Mouse (Mus musculus): ENCODE data around the gene E130208F15Rik. TPM values are rescaled to one million over a fixed set of nuclear protein-coding genes. Genes with fewer than 3 reads are reported as not detected.

The E130208F15Rik gene
- polyA plus RNA-seq, 1 experiment from 2014 or later: not detected

- ATAC-seq (ENCODE audit: low read depth): no peak
- no peak overlapping the region for H3K4me3 ChIP-seq
- peaks cover 26% of the 10 kb centered on the region for H3K4me1 ChIP-seq (replicated peaks)
- no peaks in the 10 kb centered on the region for H3K9me3 ChIP-seq
- peaks cover 30% of the 10 kb centered on the region for H3K27me3 ChIP-seq
- no peaks in the 10 kb centered on the region for H3K36me3 ChIP-seq
- H3K27ac ChIP-seq (replicated peaks): no peak overlapping the region
- H3K9ac ChIP-seq: no peak overlapping the region
- no peak overlapping the region for H3K4me2 ChIP-seq
- WGBS: 46% methylated on average over 2 of the region's 2 CpGs
Measured at GRCm38 (mm10) chr7:30325364-30325763, 3.8 kb downstream of the E130208F15Rik start.

DNA sequence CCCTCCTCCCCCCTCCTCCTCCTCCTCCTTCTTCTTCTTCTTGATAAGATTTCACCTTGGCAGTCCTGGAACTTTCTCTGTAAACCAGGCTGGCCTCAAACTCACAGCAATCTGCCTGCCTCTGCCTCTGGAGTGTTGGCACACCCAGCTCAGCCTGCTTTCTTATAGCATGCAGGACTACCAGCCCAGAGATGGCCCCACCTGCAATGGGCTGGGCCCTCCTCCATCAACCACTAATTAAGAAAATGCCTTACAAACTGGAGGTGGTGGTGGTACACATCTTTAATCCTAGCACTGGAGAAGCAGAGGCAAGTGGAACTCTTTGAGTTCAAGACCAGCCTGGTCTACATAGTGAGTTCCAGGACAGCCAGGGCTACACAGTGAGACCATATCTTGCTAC is 4.9 kb downstream of the E130208F15Rik start:
- H3K9ac ChIP-seq: no peak overlapping the region
- no peak overlapping the region for H3K27ac ChIP-seq (replicated peaks)
- H3K4me2 ChIP-seq: no peak overlapping the region
- no peaks in the 10 kb centered on the region for H3K36me3 ChIP-seq
- H3K9me3 ChIP-seq: no peaks in the 10 kb centered on the region
- H3K4me3 ChIP-seq: no peak overlapping the region
- no peak for ATAC-seq (ENCODE audit: low read depth)
- H3K4me1 ChIP-seq (replicated peaks): peaks cover 20% of the 10 kb centered on the region
- H3K27me3 ChIP-seq: peaks cover 30% of the 10 kb centered on the region

GRCm38 (mm10) chr7:30327140-30327539 is 5.6 kb downstream of the E130208F15Rik start:
- H3K9ac ChIP-seq: no peak overlapping the region

GRCm38 (mm10) chr7:30328379-30328778 is 6.8 kb downstream of the E130208F15Rik start:
- Histone ChIP-seq H3K4me2 (no peak overlapping the region), H3K4me1 (replicated peaks) (peaks cover 29% of the 10 kb centered on the region)
- 25% methylated on average over 10 of the region's 10 CpGs for WGBS

More at GRCm38 (mm10) chr7:30327140-30327539, 5.6 kb downstream of the E130208F15Rik start:
- H3K4me1 ChIP-seq (replicated peaks): peaks cover 24% of the 10 kb centered on the region
- no peak overlapping the region for H3K4me2 ChIP-seq
- no peak overlapping the region for H3K27ac ChIP-seq (replicated peaks)
- WGBS: 46% methylated on average over 15 of the region's 15 CpGs
- H3K27me3 ChIP-seq: peaks cover 30% of the 10 kb centered on the region
- no peaks in the 10 kb centered on the region for H3K9me3 ChIP-seq
- no peak overlapping the region for H3K4me3 ChIP-seq
- no peaks in the 10 kb centered on the region for H3K36me3 ChIP-seq
- no peak for ATAC-seq (ENCODE audit: low read depth)

DNA sequence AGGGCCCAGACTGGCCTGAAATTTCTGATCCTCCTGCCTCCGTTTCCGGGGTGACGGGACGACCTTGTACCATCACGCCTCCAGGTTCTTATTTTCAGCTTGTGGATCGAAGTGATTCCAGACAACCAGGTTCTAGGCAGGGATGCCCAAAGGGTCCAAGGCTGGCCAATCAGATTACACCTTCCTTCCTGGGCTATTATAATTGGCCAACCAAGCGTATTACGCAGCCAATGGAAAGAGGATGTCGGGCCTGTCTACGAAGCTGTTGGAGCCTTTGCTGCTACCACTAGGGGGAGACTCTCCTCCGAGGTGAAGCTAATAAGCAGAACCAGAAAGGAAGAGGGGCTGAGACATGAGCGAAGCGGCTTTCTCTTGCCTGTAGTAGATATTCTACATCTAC is 10.3 kb downstream of the E130208F15Rik start:
- peak overlapping the region; percentile 20 for H3K4me3 ChIP-seq
- peak; percentile 91 for ATAC-seq (ENCODE audit: low read depth)
- 0 out of 2 replicates have a peak overlapping the region, but pooled peaks have one; percentile 32 for H3K9ac ChIP-seq

More at GRCm38 (mm10) chr7:30328379-30328778, 6.8 kb downstream of the E130208F15Rik start:
- no peak for ATAC-seq (ENCODE audit: low read depth)
- H3K27me3 ChIP-seq: peaks cover 30% of the 10 kb centered on the region
- H3K9ac ChIP-seq: no peak overlapping the region
- H3K27ac ChIP-seq (replicated peaks): no peak overlapping the region
- no peak overlapping the region for H3K4me3 ChIP-seq
- H3K9me3 ChIP-seq: no peaks in the 10 kb centered on the region
- H3K36me3 ChIP-seq: no peaks in the 10 kb centered on the region

DNA sequence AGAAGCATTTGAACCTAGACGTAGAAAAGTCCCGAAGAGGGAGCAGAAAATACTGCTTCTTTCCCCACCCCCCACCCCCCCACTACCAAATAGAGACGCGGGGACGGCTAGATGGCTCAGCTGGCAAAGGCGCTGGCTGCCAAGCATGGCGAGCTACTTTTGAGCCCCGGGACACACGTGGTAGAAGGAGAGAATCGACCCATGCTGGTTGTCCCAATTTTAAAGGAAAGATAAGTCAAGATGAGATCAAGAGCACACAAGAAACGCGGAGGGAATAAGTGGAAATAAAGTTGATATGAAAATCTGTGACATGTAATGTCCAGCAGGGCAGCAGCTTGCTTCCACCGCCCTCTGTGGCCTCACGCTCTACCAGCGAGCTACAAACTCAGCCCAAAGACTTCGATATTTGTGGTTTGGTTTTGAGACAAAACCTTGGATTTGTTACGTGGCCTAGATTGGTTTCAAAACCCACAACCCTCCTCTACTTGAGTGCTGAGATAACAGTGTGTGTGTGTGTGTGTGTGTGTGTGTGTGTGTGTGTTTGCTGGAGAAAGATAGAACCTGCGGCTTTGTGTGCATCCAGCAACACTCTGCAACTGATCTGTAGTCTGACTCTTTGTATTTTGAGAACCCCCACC is 11.2 kb downstream of the E130208F15Rik start:
- H3K9me3 ChIP-seq: no peaks in the 10 kb centered on the region
- no peak overlapping the region; the same call in 1 of the 2 replicates for H3K4me3 ChIP-seq
- H3K4me1 ChIP-seq (replicated peaks): peaks cover 44% of the 10 kb centered on the region
- H3K4me2 ChIP-seq: peak overlapping the region; percentile 53
- 64% methylated on average over 18 of the region's 18 CpGs for WGBS
- no peaks in the 10 kb centered on the region for H3K36me3 ChIP-seq
- no peak for ATAC-seq (ENCODE audit: low read depth)
- no peak overlapping the region for H3K27ac ChIP-seq (replicated peaks)
- peaks cover 43% of the 10 kb centered on the region for H3K27me3 ChIP-seq
- no peak overlapping the region for H3K9ac ChIP-seq

More for the DNA sequence above, 10.3 kb downstream of the E130208F15Rik start:
- Histone ChIP-seq H3K4me2 (peak overlapping the region; percentile 53), H3K36me3 (no peaks in the 10 kb centered on the region), H3K27ac (replicated peaks) (peak overlapping the region; percentile 72), H3K9me3 (no peaks in the 10 kb centered on the region), H3K27me3 (peaks cover 51% of the 10 kb centered on the region), H3K4me1 (replicated peaks) (peaks cover 49% of the 10 kb centered on the region)
- 5% methylated on average over 13 of the region's 13 CpGs for WGBS

- Histone ChIP-seq H3K27ac (replicated peaks) (peak overlapping the region; percentile 59), H3K4me1 (replicated peaks) (peaks cover 44% of the 10 kb centered on the region), H3K4me2 (no peak overlapping the region), H3K4me3 (no peak overlapping the region), H3K36me3 (no peaks in the 10 kb centered on the region), H3K27me3 (peaks cover 38% of the 10 kb centered on the region), H3K9me3 (no peaks in the 10 kb centered on the region), H3K9ac (no peak overlapping the region)
- peak; percentile 66 for ATAC-seq (ENCODE audit: low read depth)
- WGBS: 37% methylated on average over 4 of the region's 4 CpGs
Measured at GRCm38 (mm10) chr7:30333436-30333835, 11.9 kb downstream of the E130208F15Rik start.

GRCm38 (mm10) chr7:30334563-30334962 is 13.0 kb downstream of the E130208F15Rik start:
- H3K36me3 ChIP-seq: no peaks in the 10 kb centered on the region
- H3K27ac ChIP-seq (replicated peaks): no peak overlapping the region
- H3K27me3 ChIP-seq: peaks cover 41% of the 10 kb centered on the region
- WGBS: 63% methylated on average over 5 of the region's 5 CpGs
- H3K4me2 ChIP-seq: no peak overlapping the region
- H3K4me1 ChIP-seq (replicated peaks): peaks cover 44% of the 10 kb centered on the region
- no peak overlapping the region for H3K9ac ChIP-seq
- no peak overlapping the region for H3K4me3 ChIP-seq
- H3K9me3 ChIP-seq: no peaks in the 10 kb centered on the region
- ATAC-seq (ENCODE audit: low read depth): no peak

- no peaks in the 10 kb centered on the region for H3K36me3 ChIP-seq
- no peak overlapping the region for H3K4me2 ChIP-seq
- H3K9me3 ChIP-seq: no peaks in the 10 kb centered on the region
- H3K27ac ChIP-seq (replicated peaks): no peak overlapping the region
- no peak overlapping the region for H3K4me3 ChIP-seq
- H3K4me1 ChIP-seq (replicated peaks): peaks cover 44% of the 10 kb centered on the region
- H3K27me3 ChIP-seq: peaks cover 39% of the 10 kb centered on the region
- 77% methylated on average over 6 of the region's 6 CpGs for WGBS
- no peak for ATAC-seq (ENCODE audit: low read depth)
- H3K9ac ChIP-seq: no peak overlapping the region
Measured at GRCm38 (mm10) chr7:30335688-30336087, 14.1 kb downstream of the E130208F15Rik start.

DNA sequence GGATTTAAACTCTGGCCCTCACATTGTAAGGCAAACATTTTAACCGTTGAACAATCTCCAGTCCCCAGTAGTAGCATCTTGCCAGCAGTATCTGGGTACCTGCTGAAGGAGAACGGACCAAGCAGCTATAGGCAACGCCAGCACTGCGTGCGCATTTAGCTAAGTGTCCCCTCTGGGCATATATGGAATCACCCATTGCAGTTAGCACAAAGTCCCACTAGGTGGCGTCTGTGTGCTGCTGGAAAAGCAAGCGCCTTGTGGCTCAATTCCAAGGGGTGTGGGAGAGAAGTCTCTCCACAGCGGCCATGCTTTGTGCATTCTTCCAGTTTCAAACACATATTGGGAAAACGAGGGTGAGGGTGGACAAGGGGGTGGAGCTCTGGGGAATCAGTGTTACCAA is 14.8 kb downstream of the E130208F15Rik start:
- Histone ChIP-seq H3K27ac (replicated peaks) (no peak overlapping the region), H3K9ac (no peak overlapping the region), H3K9me3 (no peaks in the 10 kb centered on the region), H3K36me3 (no peaks in the 10 kb centered on the region), H3K27me3 (peaks cover 39% of the 10 kb centered on the region), H3K4me1 (replicated peaks) (peaks cover 39% of the 10 kb centered on the region), H3K4me2 (peak overlapping the region; percentile 9; the same call in 1 of the 2 replicates), H3K4me3 (no peak overlapping the region)
- 3% methylated on average over 9 of the region's 9 CpGs for WGBS
- ATAC-seq (ENCODE audit: low read depth): 0 out of 2 replicates have a peak, but pooled peaks have one; percentile 10

GRCm38 (mm10) chr7:30339432-30340109 is 18.0 kb downstream of the E130208F15Rik start:
- peaks cover 39% of the 10 kb centered on the region for H3K27me3 ChIP-seq
- ATAC-seq (ENCODE audit: low read depth): no peak

DNA sequence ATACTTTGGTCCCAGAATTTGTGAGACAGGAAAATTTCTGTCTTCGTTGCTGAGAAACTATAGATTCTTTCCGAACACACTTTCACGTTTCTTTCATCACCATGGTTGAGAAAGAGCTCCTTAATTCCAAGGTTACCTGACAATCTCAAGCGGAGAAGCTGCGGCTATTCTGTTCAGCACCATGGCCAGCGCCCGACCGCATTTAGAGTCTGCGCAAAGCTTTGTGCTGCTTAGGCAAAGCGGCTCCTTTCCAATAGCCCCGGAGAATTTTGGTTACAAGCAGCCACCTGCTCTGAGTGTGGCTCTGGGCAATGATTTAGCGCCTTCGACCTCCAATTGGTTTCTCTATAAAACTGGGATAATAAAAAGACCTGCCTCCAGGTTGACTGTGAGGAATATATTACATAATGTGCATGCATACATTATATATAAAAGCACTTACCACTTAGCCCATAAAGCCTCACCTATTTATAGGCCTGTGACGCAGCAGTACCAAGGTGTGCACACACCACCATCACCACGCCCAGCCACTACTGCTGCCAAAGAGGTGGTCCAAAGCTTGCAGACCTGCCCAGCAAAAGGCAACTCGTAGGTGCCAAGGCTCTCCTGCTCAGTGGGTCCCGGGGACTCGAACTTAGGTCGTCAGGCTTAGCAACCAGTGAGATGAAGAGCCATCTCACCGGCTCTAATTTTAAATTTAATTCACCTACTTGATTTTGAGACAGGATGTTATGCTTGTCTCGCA is 25.3 kb downstream of the E130208F15Rik start:
- H3K4me3 ChIP-seq: no peak overlapping the region
- no peaks in the 10 kb centered on the region for H3K36me3 ChIP-seq
- WGBS: 28% methylated on average over 21 of the region's 21 CpGs
- peaks cover 62% of the 10 kb centered on the region for H3K27me3 ChIP-seq
- no peak overlapping the region for H3K27ac ChIP-seq (replicated peaks)
- ATAC-seq (ENCODE audit: low read depth): no peak
- peaks cover 15% of the 10 kb centered on the region for H3K4me1 ChIP-seq (replicated peaks)
- H3K9ac ChIP-seq: no peak overlapping the region
- no peaks in the 10 kb centered on the region for H3K9me3 ChIP-seq
- H3K4me2 ChIP-seq: no peak overlapping the region

More at GRCm38 (mm10) chr7:30339432-30340109, 18.0 kb downstream of the E130208F15Rik start:
- Histone ChIP-seq H3K9me3 (no peaks in the 10 kb centered on the region), H3K36me3 (no peaks in the 10 kb centered on the region), H3K27ac (replicated peaks) (no peak overlapping the region), H3K4me1 (replicated peaks) (peaks cover 9% of the 10 kb centered on the region), H3K9ac (no peak overlapping the region), H3K4me3 (no peak overlapping the region), H3K4me2 (no peak overlapping the region)
- 69% methylated on average over 5 of the region's 5 CpGs for WGBS
